Mouse (Mus musculus) neural tube, embryonic 14.5 days (tissue): Measurements from ENCODE around the gene Atp6v1f. TPM values are rescaled to one million over a fixed set of nuclear protein-coding genes. Genes with fewer than 3 reads are reported as not detected.

ENCODE experiments used
- ATAC-seq: fragments of 200-750 bp; cut with Nextera tagmentation; 2 replicates; pipeline ENCODE4 v1.8.0; 2017; ENCODE audit warnings: low read depth, mild to moderate bottlenecking, moderate TSS enrichment, moderate library complexity
- H3K27ac ChIP-seq: fragments of 300-500 bp; sonication (generic); 2 replicates; pipeline ENCODE4 v1.5.1; 2014; ENCODE audit warnings: low read depth, mild to moderate bottlenecking, control low read depth, low read length, moderate library complexity, mixed read lengths
- H3K27me3 ChIP-seq: fragments of 300-500 bp; sonication (generic); 2 replicates; pipeline ENCODE4 v1.6.1; 2014; ENCODE audit warnings: low read length; ENCODE audit not compliant: control insufficient read depth, insufficient read depth
- H3K36me3 ChIP-seq: fragments of 300-500 bp; sonication (generic); 2 replicates; pipeline ENCODE4 v1.6.1; 2014; ENCODE audit warnings: low read length, mixed read lengths; ENCODE audit not compliant: control insufficient read depth, insufficient read depth
- H3K4me1 ChIP-seq: fragments of 300-500 bp; sonication (generic); 2 replicates; pipeline ENCODE4 v1.6.1; 2014; ENCODE audit warnings: low read length; ENCODE audit not compliant: control insufficient read depth, insufficient read depth
- H3K4me2 ChIP-seq: fragments of 300-500 bp; sonication (generic); 2 replicates; pipeline ENCODE4 v1.6.1; 2014; ENCODE audit warnings: mild to moderate bottlenecking, low read depth, low read length, control low read depth
- H3K4me3 ChIP-seq: fragments of 300-500 bp; sonication (generic); 2 replicates; pipeline ENCODE4 v1.5.1; 2014; ENCODE audit warnings: low read depth, low read length, control low read depth, mixed read lengths
- H3K9ac ChIP-seq: fragments of 300-500 bp; sonication (generic); replicated peaks from 2 replicates; pipeline ENCODE4 v1.6.1; 2014; ENCODE audit warnings: low read depth, mild to moderate bottlenecking, control low read depth, low read length, mixed read lengths
- H3K9me3 ChIP-seq: fragments of 300-500 bp; sonication (generic); 2 replicates; pipeline ENCODE4 v1.6.1; 2016; ENCODE audit warnings: low read length; ENCODE audit not compliant: control insufficient read depth
- WGBS: fragments of 180-500 bp; shearing (Covaris S2); extraction: QIAGEN DNeasy Blood & Tissue Kit; methylation state at CpG from one replicate; pipeline ENCODE4 v1.1.7; 2014; 5-methylcytosine and 5-hydroxymethylcytosine counted together
- polyA plus RNA-seq: library from polyadenylated mRNA; unstranded; fragments of >200 nt; fragmentation: Nextera tagmentation; extraction: Ambion mirVana; gene quantifications from 2 replicates; pipeline ENCODE4 v1.2.1, GENCODE M21; 2014

Atp6v1f gene
- polyA plus RNA-seq, 1 experiment from 2014 or later, result 350 TPM

DNA sequence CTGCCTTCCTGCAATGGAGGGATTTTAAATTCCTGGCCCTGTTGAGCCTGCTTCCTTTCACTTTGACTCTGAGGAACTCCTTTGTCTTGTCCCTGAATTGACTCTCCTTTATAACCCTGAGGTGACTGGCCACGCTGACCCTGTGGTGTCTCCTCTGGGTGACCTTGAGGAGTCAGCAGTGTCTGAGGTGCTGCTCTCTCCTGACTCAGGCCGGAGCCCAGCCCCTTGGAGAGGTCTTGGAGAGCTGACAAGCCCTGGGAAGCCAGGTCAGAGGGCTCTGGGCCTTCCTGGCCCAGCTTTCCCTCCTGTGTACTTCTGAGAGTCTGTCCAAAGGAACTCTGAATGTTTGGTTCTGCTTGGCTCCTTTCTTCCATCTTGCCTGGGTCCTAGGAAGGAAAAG lies 7.2 kb downstream of the Atp6v1f start:
- whole genome bisulfite sequencing, result 43% methylated on average over 2 of the region's 2 CpGs

DNA sequence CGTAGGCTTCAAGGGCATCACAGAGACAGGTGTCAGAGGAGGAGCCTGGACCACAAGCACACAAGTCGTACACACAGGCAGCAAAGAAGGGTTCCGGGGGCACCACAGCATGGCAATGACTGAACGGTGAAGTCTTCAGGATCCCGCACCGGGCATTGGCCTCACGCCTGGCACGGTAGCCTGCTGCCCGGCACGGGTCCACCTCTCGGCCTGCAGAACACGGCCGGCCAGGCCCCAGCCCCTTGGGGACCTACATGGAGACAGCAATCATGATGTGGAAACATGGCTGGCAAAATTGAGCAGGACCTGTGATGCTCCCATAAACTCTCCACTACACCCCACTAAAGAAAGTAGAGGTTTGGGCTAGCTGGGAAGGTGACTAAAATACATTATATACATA lies 15.2 kb downstream of the Atp6v1f start:
- WGBS, result 94% methylated on average over 11 of the region's 13 CpGs
- Histone ChIP-seq H3K4me3 (no peak overlapping the region), H3K27ac (no peak overlapping the region), H3K9me3 (no peaks in the 10 kb centered on the region), H3K27me3 (no peaks in the 10 kb centered on the region), H3K4me1 (no peaks in the 10 kb centered on the region), H3K36me3 (no peaks in the 10 kb centered on the region), H3K9ac (no peak overlapping the region), H3K4me2 (no peak overlapping the region)
- ATAC-seq, result no peak

More for the DNA sequence above, 7.2 kb downstream of the Atp6v1f start:
- Histone ChIP-seq H3K4me3 (no peak overlapping the region), H3K4me2 (no peak overlapping the region), H3K9me3 (no peaks in the 10 kb centered on the region), H3K4me1 (no peaks in the 10 kb centered on the region), H3K27me3 (no peaks in the 10 kb centered on the region), H3K27ac (no peak overlapping the region), H3K36me3 (peaks cover 11% of the 10 kb centered on the region; the same call in 1 of the 2 replicates), H3K9ac (no peak overlapping the region)
- ATAC-seq, result no peak

DNA sequence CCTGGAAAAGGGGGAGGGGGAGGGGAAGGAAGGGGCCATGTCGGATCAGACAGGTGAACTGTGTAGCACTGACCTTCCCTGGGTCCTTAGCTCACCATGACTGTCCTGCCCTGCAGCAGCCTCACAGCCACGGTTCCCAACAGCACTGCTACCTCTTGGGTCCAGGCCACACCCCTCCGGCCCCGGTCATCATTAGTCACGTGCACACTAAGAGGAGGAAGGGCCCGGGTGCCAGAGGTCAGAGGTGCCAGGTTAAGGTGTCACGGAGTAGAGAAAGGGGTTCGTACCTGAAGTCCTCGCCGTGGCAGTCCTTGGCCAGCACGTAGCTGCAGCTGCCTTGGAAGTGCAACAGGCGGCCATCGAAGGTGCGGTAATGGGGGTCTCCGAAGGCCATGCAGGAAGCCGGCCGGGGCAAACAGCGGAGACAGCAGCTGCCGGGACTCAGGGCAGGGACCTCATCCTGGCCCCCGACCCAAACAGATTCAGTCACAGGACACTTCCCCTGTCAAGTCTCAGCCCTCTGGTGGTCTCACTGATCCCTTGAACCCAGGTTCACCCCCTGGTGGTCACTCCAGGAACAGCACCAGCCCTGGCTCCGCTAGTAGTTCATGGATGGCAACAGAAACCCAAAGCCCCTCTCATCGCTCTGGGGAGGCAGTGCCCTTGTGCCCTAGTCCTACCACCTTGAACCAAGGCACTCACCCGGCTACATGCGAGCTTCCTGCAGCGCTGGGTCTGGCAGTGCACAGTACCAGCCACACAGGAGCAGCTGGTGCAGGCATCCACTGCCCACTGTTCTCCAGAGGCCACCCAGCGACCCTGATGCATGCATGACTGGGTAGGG lies 17.4 kb downstream of the Atp6v1f start:
- no peaks in the 10 kb centered on the region for H3K27me3 ChIP-seq
- H3K4me3 ChIP-seq, result peak overlapping the region; percentile 9; the same call in 1 of the 2 replicates
- no peaks in the 10 kb centered on the region for H3K9me3 ChIP-seq
- H3K36me3 ChIP-seq, result no peaks in the 10 kb centered on the region
- no peak overlapping the region for H3K27ac ChIP-seq
- no peaks in the 10 kb centered on the region for H3K4me1 ChIP-seq
- 5% methylated on average over 26 of the region's 26 CpGs for WGBS
- ATAC-seq, result peak; percentile 78
- H3K9ac ChIP-seq, result no peak overlapping the region
- peak overlapping the region; percentile 37 for H3K4me2 ChIP-seq

DNA sequence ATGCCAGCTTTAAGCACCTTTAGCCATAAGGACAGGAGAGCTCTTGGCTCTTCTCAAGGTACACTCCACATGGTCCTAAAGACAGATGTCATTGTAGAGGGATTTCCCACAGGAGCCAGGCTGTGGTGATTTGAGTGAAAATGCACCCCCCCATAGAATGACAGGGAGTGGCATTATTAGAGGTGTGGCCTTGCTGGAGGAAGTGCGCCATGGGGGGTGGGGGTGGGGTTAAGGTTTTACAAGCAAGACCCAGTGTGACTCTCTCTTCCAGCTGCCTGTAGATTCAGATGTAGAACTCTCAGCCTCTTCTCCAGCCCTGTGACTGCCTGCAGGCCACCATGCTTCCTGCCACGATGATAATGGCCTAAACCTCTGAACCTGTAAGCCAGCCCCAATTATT lies 18.4 kb downstream of the Atp6v1f start:
- ATAC-seq, result no peak
- no peak overlapping the region for H3K4me2 ChIP-seq
- H3K4me3 ChIP-seq, result no peak overlapping the region
- no peak overlapping the region for H3K9ac ChIP-seq
- no peaks in the 10 kb centered on the region for H3K27me3 ChIP-seq
- no peaks in the 10 kb centered on the region for H3K36me3 ChIP-seq
- no peaks in the 10 kb centered on the region for H3K4me1 ChIP-seq
- WGBS, result 39% methylated on average over 2 of the region's 2 CpGs
- no peak overlapping the region for H3K27ac ChIP-seq
- H3K9me3 ChIP-seq, result no peaks in the 10 kb centered on the region

DNA sequence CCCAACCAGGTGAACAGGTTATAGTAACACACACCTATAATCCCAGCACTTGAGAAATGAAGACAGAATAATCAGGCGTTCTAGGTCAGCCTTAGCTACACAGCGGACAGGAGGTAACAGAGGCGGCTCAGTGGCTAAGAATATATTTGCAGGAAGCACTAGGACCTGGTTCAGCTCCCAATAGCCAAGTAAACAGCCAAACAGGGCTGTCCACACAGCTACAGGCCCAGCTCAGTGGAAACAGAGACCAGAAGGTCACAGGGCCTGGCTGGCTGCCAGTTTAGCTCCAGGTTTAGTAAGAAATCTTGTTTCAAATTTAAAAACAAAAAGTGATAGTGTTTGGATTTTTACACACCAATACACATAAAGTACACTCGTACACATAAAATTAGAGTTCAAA lies 26.6 kb downstream of the Atp6v1f start:
- Histone ChIP-seq H3K4me2 (no peak overlapping the region), H3K36me3 (no peaks in the 10 kb centered on the region), H3K9ac (no peak overlapping the region), H3K4me3 (no peak overlapping the region), H3K27ac (no peak overlapping the region), H3K27me3 (peaks cover 10% of the 10 kb centered on the region), H3K9me3 (no peaks in the 10 kb centered on the region), H3K4me1 (no peaks in the 10 kb centered on the region)
- 90% methylated on average over 4 of the region's 4 CpGs for WGBS
- no peak for ATAC-seq

DNA sequence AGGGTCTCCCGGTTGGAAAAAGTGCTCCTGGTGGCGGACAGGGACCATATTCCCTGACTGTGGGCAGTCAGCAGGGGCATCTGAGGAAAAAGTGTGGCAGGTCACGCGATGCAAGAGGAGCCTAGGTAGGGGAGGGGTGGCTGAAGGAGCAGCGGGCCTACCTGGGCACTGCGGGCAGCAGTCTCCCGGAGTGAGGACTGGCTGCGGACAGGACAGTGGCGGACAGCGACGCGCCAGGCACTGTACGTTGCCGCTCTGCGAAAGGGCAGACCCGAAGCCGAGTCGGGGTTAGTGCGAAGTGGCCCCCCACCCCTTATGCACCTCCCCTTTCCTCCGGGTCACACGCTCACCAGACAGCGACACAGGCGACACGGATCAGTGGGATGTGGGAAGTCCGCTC lies 28.8 kb downstream of the Atp6v1f start:
- no peak for ATAC-seq
- WGBS, result 19% methylated on average over 25 of the region's 25 CpGs
- Histone ChIP-seq H3K27me3 (peaks cover 10% of the 10 kb centered on the region), H3K4me1 (no peaks in the 10 kb centered on the region), H3K4me2 (no peak overlapping the region), H3K9me3 (no peaks in the 10 kb centered on the region), H3K9ac (no peak overlapping the region), H3K27ac (no peak overlapping the region), H3K4me3 (no peak overlapping the region), H3K36me3 (no peaks in the 10 kb centered on the region)

DNA sequence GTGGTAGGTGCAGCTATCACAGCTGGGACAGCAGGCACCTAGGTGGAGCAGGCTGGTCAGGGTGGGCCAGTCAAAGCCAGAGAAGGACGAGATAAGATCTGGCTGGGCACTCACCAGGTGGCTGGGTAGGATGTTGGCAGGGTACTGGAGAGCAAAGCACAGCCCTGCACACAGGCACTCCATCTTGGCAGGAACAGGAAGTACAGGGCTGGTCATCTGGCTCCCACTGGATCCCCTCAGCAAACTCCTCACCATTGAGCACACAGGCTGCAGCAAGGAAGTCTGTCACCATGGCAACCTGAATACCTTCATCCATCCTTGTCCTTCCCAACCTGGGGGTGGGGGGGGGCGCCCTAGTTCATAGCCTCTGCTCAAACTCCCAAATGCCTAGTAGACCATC lies 30.3 kb downstream of the Atp6v1f start:
- Histone ChIP-seq H3K9me3 (no peaks in the 10 kb centered on the region), H3K27ac (no peak overlapping the region), H3K36me3 (no peaks in the 10 kb centered on the region), H3K27me3 (peaks cover 10% of the 10 kb centered on the region), H3K4me2 (no peak overlapping the region), H3K9ac (no peak overlapping the region), H3K4me1 (no peaks in the 10 kb centered on the region), H3K4me3 (no peak overlapping the region)
- no peak for ATAC-seq
- WGBS, result 44% methylated on average over 2 of the region's 2 CpGs

DNA sequence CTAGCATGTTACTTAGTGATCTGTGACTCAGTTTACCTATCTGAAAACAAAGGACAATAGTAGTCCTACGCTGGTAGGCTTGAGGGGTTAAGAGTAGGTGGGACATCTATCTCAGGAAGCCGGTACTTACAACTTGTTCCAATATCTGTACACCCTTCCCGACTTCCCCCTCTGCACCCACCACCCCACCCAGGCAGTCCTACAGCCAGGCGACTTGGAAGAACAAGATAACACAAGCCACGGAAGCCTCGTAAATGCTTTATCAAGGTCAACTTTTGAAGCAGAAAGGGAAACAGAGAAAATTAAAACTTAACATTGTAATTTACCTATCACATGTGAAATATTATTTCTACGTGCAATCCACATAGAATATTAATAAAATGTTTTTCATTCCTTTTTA lies 32.7 kb downstream of the Atp6v1f start:
- Histone ChIP-seq H3K27me3 (peaks cover 10% of the 10 kb centered on the region), H3K4me1 (no peaks in the 10 kb centered on the region), H3K9me3 (no peaks in the 10 kb centered on the region), H3K4me3 (no peak overlapping the region), H3K4me2 (no peak overlapping the region), H3K9ac (no peak overlapping the region), H3K36me3 (no peaks in the 10 kb centered on the region), H3K27ac (no peak overlapping the region)
- WGBS, result 95% methylated on average over 7 of the region's 7 CpGs
- no peak for ATAC-seq

DNA sequence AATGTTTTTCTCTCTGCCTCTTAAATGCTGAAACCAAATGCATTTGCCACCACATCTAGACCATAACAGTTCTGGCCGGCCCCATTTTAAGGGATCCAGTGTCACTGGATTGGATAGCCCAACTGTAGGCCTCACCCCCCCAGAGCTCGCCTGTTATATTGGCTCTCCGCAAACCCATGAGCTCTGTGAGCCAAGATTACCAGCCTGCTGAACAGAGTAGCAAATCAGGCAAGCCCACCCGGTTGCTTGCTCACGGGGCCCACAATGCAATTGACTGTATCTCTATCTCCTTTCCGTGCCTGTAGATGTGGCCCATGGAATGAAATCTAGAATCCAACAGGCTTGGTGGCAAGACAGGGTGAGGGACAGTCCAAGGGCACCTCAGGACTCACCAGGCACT lies 33.3 kb downstream of the Atp6v1f start:
- Histone ChIP-seq H3K4me1 (no peaks in the 10 kb centered on the region), H3K27me3 (peaks cover 10% of the 10 kb centered on the region), H3K9ac (no peak overlapping the region), H3K4me2 (no peak overlapping the region), H3K27ac (no peak overlapping the region), H3K36me3 (no peaks in the 10 kb centered on the region), H3K9me3 (no peaks in the 10 kb centered on the region), H3K4me3 (no peak overlapping the region)
- no peak for ATAC-seq
- WGBS, result 93% methylated on average over 6 of the region's 6 CpGs
